Mouse (Mus musculus) brain, adult 2 months (tissue): ENCODE measurements at regions not wholly inside any gene's neighbourhood (a gene's known extent, or its start where the extent isn't known, plus 50 kb on each side); places are given as distances from the start of the nearest gene placed in this dataset.

Experiments used
- DNase-seq: peaks from one replicate; pipeline ENCODE4 v3.0.0; 2011; ENCODE audit warnings: low read depth, low spot score

GRCm38 (mm10) chr2:30718329-30718675 lies 85.2 kb downstream of the 1700001O22Rik start:
- peak; percentile 97 for DNase-seq

GRCm38 (mm10) chr2:30717566-30718328 lies 85.7 kb downstream of the 1700001O22Rik start:
- DNase-seq, result peak; percentile 90

- peak; percentile 85 for DNase-seq
These were observed 86.6 kb downstream of the 1700001O22Rik start for GRCm38 (mm10) chr2:30716580-30717565.

GRCm38 (mm10) chr2:30715720-30716310 lies 87.6 kb downstream of the 1700001O22Rik start:
- no peak for DNase-seq

GRCm38 (mm10) chr2:30713535-30713934 lies 89.9 kb downstream of the 1700001O22Rik start:
- no peak for DNase-seq

- DNase-seq, result no peak
These were observed 90.5 kb downstream of the 1700001O22Rik start for GRCm38 (mm10) chr2:30712841-30713401.

- DNase-seq, result peak; percentile 97
These were observed 91.5 kb downstream of the 1700001O22Rik start for GRCm38 (mm10) chr2:30711853-30712498.

- DNase-seq, result peak; percentile 80
These were observed 92.0 kb downstream of the 1700001O22Rik start for GRCm38 (mm10) chr2:30711476-30711852.

GRCm38 (mm10) chr2:30710895-30711294 lies 92.6 kb downstream of the 1700001O22Rik start:
- no peak for DNase-seq

GRCm38 (mm10) chr2:30709386-30709884 lies 94.0 kb downstream of the 1700001O22Rik start:
- DNase-seq, result peak; percentile 41

GRCm38 (mm10) chr2:30708762-30709385 lies 94.6 kb downstream of the 1700001O22Rik start:
- DNase-seq, result no peak

- peak; percentile 83 for DNase-seq
These were observed 95.3 kb downstream of the 1700001O22Rik start for GRCm38 (mm10) chr2:30708001-30708683.

GRCm38 (mm10) chr2:30707099-30708000 lies 96.1 kb downstream of the 1700001O22Rik start:
- DNase-seq, result peak; percentile 73

- DNase-seq, result no peak
These were observed 97.4 kb downstream of the 1700001O22Rik start for GRCm38 (mm10) chr2:30706036-30706435.

- DNase-seq, result no peak
These were observed 100.2 kb downstream of the 1700001O22Rik start for GRCm38 (mm10) chr2:30703308-30703707.

GRCm38 (mm10) chr2:30702711-30703110 lies 100.8 kb downstream of the 1700001O22Rik start:
- DNase-seq, result no peak

GRCm38 (mm10) chr2:30700890-30701289 lies 102.6 kb downstream of the 1700001O22Rik start:
- DNase-seq, result no peak

GRCm38 (mm10) chr2:30700471-30700870 lies 103.0 kb downstream of the 1700001O22Rik start:
- DNase-seq, result no peak
